Mouse (Mus musculus) limb, embryonic 12.5 days (tissue): ENCODE data around the gene Tenm2. TPM values are rescaled to one million over a fixed set of nuclear protein-coding genes. Genes with fewer than 3 reads are reported as not detected.

Experiments
- ATAC-seq: fragments of 200-750 bp; cut with Nextera tagmentation; 2 replicates; pipeline ENCODE4 v1.8.0; 2017; ENCODE audit warnings: low read depth, moderate TSS enrichment; ENCODE audit not compliant: insufficient number of reproducible peaks, insufficient read depth, low FRiP score, low TSS enrichment
- H3K27ac ChIP-seq: fragments of 300-500 bp; sonication (generic); 2 replicates; pipeline ENCODE4 v1.5.1; 2016; ENCODE audit warnings: mild to moderate bottlenecking, moderate library complexity
- H3K27me3 ChIP-seq: fragments of 300-500 bp; sonication (generic); 2 replicates; pipeline ENCODE4 v1.6.1; 2016; ENCODE audit warnings: mild to moderate bottlenecking, moderate library complexity
- H3K36me3 ChIP-seq: fragments of 300-500 bp; sonication (generic); 2 replicates; pipeline ENCODE4 v1.6.1; 2016; ENCODE audit warnings: mild to moderate bottlenecking, moderate library complexity
- H3K4me1 ChIP-seq: fragments of 300-500 bp; sonication (generic); replicated peaks from 2 replicates; pipeline ENCODE4 v1.6.1; 2016
- H3K4me2 ChIP-seq: fragments of 300-500 bp; sonication (generic); 2 replicates; pipeline ENCODE4 v1.6.1; 2016; ENCODE audit warnings: mild to moderate bottlenecking, moderate library complexity
- H3K4me3 ChIP-seq: fragments of 300-500 bp; sonication (generic); replicated peaks from 2 replicates; pipeline ENCODE4 v1.5.1; 2016; ENCODE audit warnings: mild to moderate bottlenecking
- H3K9ac ChIP-seq: fragments of 300-500 bp; sonication (generic); replicated peaks from 2 replicates; pipeline ENCODE4 v1.6.1; 2016; ENCODE audit warnings: mild to moderate bottlenecking, moderate library complexity
- H3K9me3 ChIP-seq: fragments of 300-500 bp; sonication (generic); 2 replicates; pipeline ENCODE4 v1.6.1; 2016; ENCODE audit warnings: mild to moderate bottlenecking, moderate library complexity
- WGBS: fragments of 180-500 bp; shearing (Covaris S2); methylation state at CpG from one replicate; pipeline ENCODE4 v1.1.7; 2016; 5-methylcytosine and 5-hydroxymethylcytosine counted together
- polyA plus RNA-seq: library from polyadenylated mRNA; unstranded; fragments of >200 nt; fragmentation: Nextera tagmentation; extraction: Ambion mirVana; gene quantifications from 2 replicates; pipeline ENCODE4 v1.2.1, GENCODE M21; 2016

Tenm2 gene
- polyA plus RNA-seq, 1 experiment from 2014 or later, result 0.94 TPM

GRCm38 (mm10) chr11:36671196-36671595 is 564.6 kb downstream of the Tenm2 start:
- Histone ChIP-seq H3K9ac (no peak overlapping the region), H3K36me3 (no peaks in the 10 kb centered on the region), H3K4me3 (no peak overlapping the region), H3K4me2 (no peak overlapping the region), H3K27me3 (no peaks in the 10 kb centered on the region), H3K4me1 (no peaks in the 10 kb centered on the region), H3K27ac (no peak overlapping the region), H3K9me3 (no peaks in the 10 kb centered on the region)
- 80% methylated on average over 9 of the region's 9 CpGs for WGBS
- no peak for ATAC-seq

DNA sequence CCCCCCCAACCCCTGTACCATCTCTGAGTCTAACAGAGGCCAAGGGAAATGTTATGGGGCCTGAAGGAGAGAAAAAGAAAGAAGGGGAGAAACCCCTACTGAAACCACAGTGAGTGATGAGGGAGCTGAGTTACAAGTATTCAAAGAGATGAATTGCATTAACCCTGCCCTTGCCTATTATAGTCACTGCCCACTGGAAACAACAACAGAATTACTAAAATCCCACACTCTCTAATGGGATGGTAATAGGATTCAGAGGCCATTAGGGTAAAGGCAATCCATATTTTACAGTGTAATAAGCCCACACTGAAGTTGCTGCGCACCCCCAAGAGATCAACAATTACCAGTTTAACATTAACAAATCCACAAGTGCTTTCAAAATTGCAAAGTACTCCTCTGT is 571.7 kb downstream of the Tenm2 start:
- no peaks in the 10 kb centered on the region for H3K27me3 ChIP-seq
- H3K27ac ChIP-seq, result no peak overlapping the region
- H3K4me2 ChIP-seq, result no peak overlapping the region
- no peaks in the 10 kb centered on the region for H3K9me3 ChIP-seq
- no peak overlapping the region for H3K4me3 ChIP-seq
- H3K4me1 ChIP-seq, result no peaks in the 10 kb centered on the region
- H3K9ac ChIP-seq, result no peak overlapping the region
- no peak for ATAC-seq
- H3K36me3 ChIP-seq, result no peaks in the 10 kb centered on the region
- 93% methylated on average over 1 of the region's 1 CpGs for WGBS

DNA sequence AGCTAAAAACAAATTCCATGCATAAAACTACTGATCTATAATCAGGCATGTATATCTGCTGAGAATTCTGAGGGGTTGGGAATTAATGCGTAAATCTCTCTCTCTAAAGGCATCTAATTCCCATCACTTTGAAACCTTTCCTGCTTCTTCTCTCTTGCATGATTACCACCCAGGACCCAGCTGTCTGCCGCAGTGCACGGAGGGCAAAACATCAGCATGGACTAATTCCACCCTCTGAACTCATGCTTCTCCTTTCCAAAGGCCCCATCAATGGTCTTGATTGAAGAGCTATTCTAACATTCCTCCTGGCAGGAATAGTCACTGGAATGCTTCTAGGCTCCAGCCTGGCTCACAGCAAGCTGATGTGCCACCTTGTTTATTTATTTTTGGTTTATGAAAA is 572.2 kb downstream of the Tenm2 start:
- Histone ChIP-seq H3K9me3 (no peaks in the 10 kb centered on the region), H3K9ac (no peak overlapping the region), H3K4me2 (no peak overlapping the region), H3K4me3 (no peak overlapping the region), H3K4me1 (no peaks in the 10 kb centered on the region), H3K36me3 (no peaks in the 10 kb centered on the region), H3K27ac (no peak overlapping the region), H3K27me3 (no peaks in the 10 kb centered on the region)
- 62% methylated on average over 3 of the region's 3 CpGs for WGBS
- ATAC-seq, result no peak

GRCm38 (mm10) chr11:36653656-36654323 is 582.0 kb downstream of the Tenm2 start:
- Histone ChIP-seq H3K9ac (no peak overlapping the region), H3K27ac (no peak overlapping the region), H3K4me1 (no peaks in the 10 kb centered on the region), H3K27me3 (no peaks in the 10 kb centered on the region; the same call in 1 of the 2 replicates), H3K4me3 (no peak overlapping the region), H3K9me3 (no peaks in the 10 kb centered on the region), H3K36me3 (no peaks in the 10 kb centered on the region), H3K4me2 (no peak overlapping the region)
- ATAC-seq, result no peak
- 78% methylated on average over 9 of the region's 9 CpGs for WGBS

- Histone ChIP-seq H3K4me2 (no peak overlapping the region), H3K9ac (no peak overlapping the region), H3K36me3 (no peaks in the 10 kb centered on the region), H3K4me1 (no peaks in the 10 kb centered on the region), H3K27ac (no peak overlapping the region), H3K4me3 (no peak overlapping the region), H3K27me3 (no peaks in the 10 kb centered on the region; the same call in 1 of the 2 replicates), H3K9me3 (no peaks in the 10 kb centered on the region)
- ATAC-seq, result no peak
- 67% methylated on average over 1 of the region's 1 CpGs for WGBS
Measured at GRCm38 (mm10) chr11:36647179-36647578, 588.6 kb downstream of the Tenm2 start.

GRCm38 (mm10) chr11:36635082-36635481 is 600.7 kb downstream of the Tenm2 start:
- WGBS, result 34% methylated on average over 6 of the region's 6 CpGs
- Histone ChIP-seq H3K9ac (no peak overlapping the region), H3K9me3 (no peaks in the 10 kb centered on the region), H3K36me3 (no peaks in the 10 kb centered on the region), H3K4me1 (no peaks in the 10 kb centered on the region), H3K4me2 (no peak overlapping the region), H3K4me3 (no peak overlapping the region), H3K27me3 (no peaks in the 10 kb centered on the region), H3K27ac (no peak overlapping the region)
- no peak for ATAC-seq

GRCm38 (mm10) chr11:36632201-36632600 is 603.6 kb downstream of the Tenm2 start:
- H3K4me2 ChIP-seq, result no peak overlapping the region
- no peaks in the 10 kb centered on the region for H3K27me3 ChIP-seq
- ATAC-seq, result no peak
- no peaks in the 10 kb centered on the region for H3K4me1 ChIP-seq
- no peaks in the 10 kb centered on the region for H3K9me3 ChIP-seq
- H3K27ac ChIP-seq, result no peak overlapping the region
- H3K36me3 ChIP-seq, result no peaks in the 10 kb centered on the region
- H3K9ac ChIP-seq, result no peak overlapping the region
- no peak overlapping the region for H3K4me3 ChIP-seq

DNA sequence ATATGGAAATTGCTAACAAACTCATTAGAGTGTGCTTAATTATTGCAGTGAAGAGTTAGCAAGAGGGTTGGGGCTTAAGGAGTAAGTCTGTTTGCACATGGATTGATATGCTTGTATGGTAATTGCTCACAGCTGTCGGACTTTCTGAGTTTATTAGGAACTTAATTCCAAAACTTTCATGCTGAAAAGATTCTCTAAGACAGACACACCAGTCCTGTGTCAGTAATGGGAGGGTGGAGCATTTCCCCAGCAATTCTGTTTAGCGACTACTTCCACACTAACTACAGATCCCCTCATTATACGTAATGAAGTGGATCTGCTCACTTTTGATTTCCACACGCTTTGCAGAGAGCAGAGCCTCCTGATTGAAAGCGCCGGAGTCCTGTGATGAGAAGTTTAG is 622.0 kb downstream of the Tenm2 start:
- no peak overlapping the region for H3K27ac ChIP-seq
- WGBS, result 45% methylated on average over 6 of the region's 6 CpGs
- H3K9me3 ChIP-seq, result no peaks in the 10 kb centered on the region
- ATAC-seq, result no peak
- no peaks in the 10 kb centered on the region for H3K4me1 ChIP-seq
- no peak overlapping the region for H3K9ac ChIP-seq
- no peaks in the 10 kb centered on the region for H3K27me3 ChIP-seq
- no peak overlapping the region for H3K4me3 ChIP-seq
- H3K4me2 ChIP-seq, result no peak overlapping the region
- H3K36me3 ChIP-seq, result no peaks in the 10 kb centered on the region

- Histone ChIP-seq H3K36me3 (no peaks in the 10 kb centered on the region), H3K27me3 (0 out of 2 replicates have a peak, but pooled peaks cover 2% of the 10 kb centered on the region), H3K4me2 (no peak overlapping the region), H3K9me3 (no peaks in the 10 kb centered on the region), H3K9ac (no peak overlapping the region), H3K4me1 (0 out of 2 replicates have a peak, but pooled peaks cover 4% of the 10 kb centered on the region), H3K27ac (no peak overlapping the region), H3K4me3 (no peak overlapping the region)
- 21% methylated on average over 8 of the region's 8 CpGs for WGBS
- ATAC-seq, result no peak
Measured at GRCm38 (mm10) chr11:36604815-36605382, 630.9 kb downstream of the Tenm2 start.

GRCm38 (mm10) chr11:36604272-36604671 is 631.5 kb downstream of the Tenm2 start:
- WGBS, result 38% methylated on average over 3 of the region's 3 CpGs
- H3K4me3 ChIP-seq, result no peak overlapping the region

DNA sequence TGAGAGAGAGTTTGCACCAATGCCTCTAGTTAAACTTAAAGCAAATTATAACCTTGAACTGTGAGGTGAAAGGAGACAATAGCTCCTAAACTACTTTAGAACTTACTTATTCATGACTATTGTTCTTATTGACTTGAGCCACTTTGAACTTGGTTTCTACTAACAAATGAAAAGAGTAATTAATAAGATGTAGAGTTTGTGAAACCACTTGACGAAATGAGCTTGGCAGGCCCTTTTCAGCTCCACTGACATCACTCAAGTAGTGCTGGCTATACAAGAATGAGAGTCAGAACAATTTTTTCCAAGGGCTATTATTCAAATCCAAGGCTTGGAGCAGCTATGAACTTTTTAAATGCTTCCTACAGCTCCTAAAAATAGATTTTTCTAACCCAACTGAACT is 643.3 kb downstream of the Tenm2 start:
- Histone ChIP-seq H3K27me3 (no peaks in the 10 kb centered on the region), H3K9ac (no peak overlapping the region), H3K27ac (no peak overlapping the region), H3K9me3 (no peaks in the 10 kb centered on the region), H3K4me3 (no peak overlapping the region), H3K36me3 (no peaks in the 10 kb centered on the region), H3K4me1 (peaks cover 5% of the 10 kb centered on the region), H3K4me2 (no peak overlapping the region)
- no peak for ATAC-seq
- WGBS, result 74% methylated on average over 1 of the region's 1 CpGs

More at GRCm38 (mm10) chr11:36604272-36604671, 631.5 kb downstream of the Tenm2 start:
- ATAC-seq, result no peak
- Histone ChIP-seq H3K27me3 (0 out of 2 replicates have a peak, but pooled peaks cover 2% of the 10 kb centered on the region), H3K9me3 (no peaks in the 10 kb centered on the region), H3K36me3 (no peaks in the 10 kb centered on the region), H3K27ac (no peak overlapping the region), H3K4me1 (0 out of 2 replicates have a peak, but pooled peaks cover 4% of the 10 kb centered on the region), H3K4me2 (no peak overlapping the region), H3K9ac (no peak overlapping the region)

DNA sequence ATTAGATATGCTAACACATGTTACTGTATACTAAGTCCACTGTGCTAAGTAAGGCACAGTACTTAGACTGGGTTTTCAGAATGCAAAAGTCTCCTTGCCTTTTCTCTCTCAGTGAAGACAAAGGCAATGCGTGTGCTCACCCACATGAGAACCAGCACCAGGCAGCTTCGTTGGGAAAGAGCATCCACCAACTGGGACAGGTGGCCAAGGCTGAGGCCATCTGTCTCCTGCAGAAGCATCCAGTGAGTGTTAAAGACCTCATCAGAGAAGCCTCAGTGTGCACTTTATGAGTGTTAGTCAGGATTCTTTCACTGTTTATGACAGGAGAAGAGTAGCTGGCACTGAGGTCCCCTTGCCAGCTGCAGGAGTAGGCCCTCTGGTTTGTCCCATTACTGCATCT is 669.6 kb downstream of the Tenm2 start:
- Histone ChIP-seq H3K36me3 (no peaks in the 10 kb centered on the region), H3K9me3 (no peaks in the 10 kb centered on the region), H3K27ac (no peak overlapping the region), H3K27me3 (no peaks in the 10 kb centered on the region), H3K9ac (no peak overlapping the region), H3K4me2 (no peak overlapping the region), H3K4me3 (no peak overlapping the region), H3K4me1 (no peaks in the 10 kb centered on the region)
- ATAC-seq, result no peak
- WGBS, result 69% methylated on average over 2 of the region's 2 CpGs
